Mouse (Mus musculus) lung, embryonic 14.5 days (tissue): ENCODE measurements around the gene Cpt1c. TPM values are rescaled to one million over a fixed set of nuclear protein-coding genes. Genes with fewer than 3 reads are reported as not detected.
A peak's percentile ranks its signal among the peaks of the same experiment; 100 is the strongest.

Source experiments
- ATAC-seq: fragments of 200-750 bp; cut with Nextera tagmentation; 2 replicates; pipeline ENCODE4 v1.8.0; 2017; ENCODE audit warnings: mild to moderate bottlenecking, moderate TSS enrichment, moderate library complexity; ENCODE audit not compliant: insufficient read depth
- DNase-seq: peaks from one replicate; pipeline ENCODE4 v3.0.0-alpha.2; 2015
- H3K27ac ChIP-seq: fragments of 300-500 bp; sonication (generic); 2 replicates; pipeline ENCODE4 v1.5.1; 2014; ENCODE audit warnings: low read depth, mild to moderate bottlenecking, moderate library complexity
- H3K27me3 ChIP-seq: fragments of 300-500 bp; sonication (generic); 2 replicates; pipeline ENCODE4 v1.6.1; 2014; ENCODE audit warnings: low read length, control low read depth; ENCODE audit not compliant: insufficient read depth
- H3K36me3 ChIP-seq: fragments of 300-500 bp; sonication (generic); 2 replicates; pipeline ENCODE4 v1.6.1; 2014; ENCODE audit warnings: control low read depth; ENCODE audit not compliant: insufficient read depth
- H3K4me1 ChIP-seq: fragments of 300-500 bp; sonication (generic); 2 replicates; pipeline ENCODE4 v1.6.1; 2014; ENCODE audit warnings: antibody characterized with exemption, control low read depth; ENCODE audit not compliant: insufficient read depth
- H3K4me2 ChIP-seq: fragments of 300-500 bp; sonication (generic); 2 replicates; pipeline ENCODE4 v1.6.1; 2014; ENCODE audit warnings: mild to moderate bottlenecking
- H3K4me3 ChIP-seq: fragments of 300-500 bp; sonication (generic); 2 replicates; pipeline ENCODE4 v1.5.1; 2014; ENCODE audit warnings: low read depth, low read length
- H3K9ac ChIP-seq: fragments of 300-500 bp; sonication (generic); 2 replicates; pipeline ENCODE4 v1.6.1; 2014
- H3K9me3 ChIP-seq: fragments of 300-500 bp; sonication (generic); 2 replicates; pipeline ENCODE4 v1.6.1; 2016; ENCODE audit warnings: low read depth, low read length, control low read depth
- CTCF ChIP-seq: IDR thresholded peaks from 2 replicates; pipeline ENCODE4 v1.5.1; 2016; ENCODE audit warnings: antibody characterized with exemption, low read depth
- WGBS: fragments of 180-500 bp; shearing (Covaris S2); extraction: QIAGEN DNeasy Blood & Tissue Kit; methylation state at CpG from one replicate; pipeline ENCODE4 v1.1.7; 2014; 5-methylcytosine and 5-hydroxymethylcytosine counted together
- polyA plus RNA-seq: library from polyadenylated mRNA; unstranded; fragments of >200 nt; fragmentation: Nextera tagmentation; extraction: Ambion mirVana; gene quantifications from 2 replicates; pipeline ENCODE4 v1.2.1, GENCODE M21; 2014

The Cpt1c gene
- polyA plus RNA-seq, 1 experiment from 2014 or later = 14.9 TPM

DNA sequence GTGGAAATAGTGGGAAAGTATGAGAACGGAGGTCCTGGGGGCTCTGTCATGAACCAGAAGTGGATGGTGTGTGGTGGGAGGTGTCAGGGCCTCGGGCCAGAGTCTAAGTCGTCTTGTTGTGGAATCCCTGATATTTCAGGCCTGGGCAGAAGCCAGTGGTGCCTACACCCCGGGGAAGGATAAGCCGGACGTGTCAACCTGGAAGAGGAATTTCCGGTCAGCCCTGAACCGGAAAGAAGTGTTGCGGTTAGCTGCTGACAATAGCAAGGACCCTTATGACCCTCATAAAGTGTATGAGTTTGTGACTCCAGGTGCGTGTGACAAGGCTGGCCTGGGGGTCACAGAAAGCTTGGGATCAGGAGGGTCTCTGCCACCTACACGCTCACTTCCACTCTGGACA, 25.1 kb upstream of the Cpt1c start:
- Histone ChIP-seq H3K9ac (no peak overlapping the region), H3K4me3 (peak overlapping the region; percentile 78; the same call in 1 of the 2 replicates), H3K4me1 (peaks cover 11% of the 10 kb centered on the region), H3K27ac (peak overlapping the region; percentile 42; the same call in 1 of the 2 replicates), H3K36me3 (peaks cover 71% of the 10 kb centered on the region), H3K4me2 (peak overlapping the region; percentile 97), H3K27me3 (no peaks in the 10 kb centered on the region), H3K9me3 (no peaks in the 10 kb centered on the region)
- DNase-seq = no peak
- TF ChIP-seq CTCF = no peak
- 59% methylated on average over 11 of the region's 11 CpGs for WGBS
- no peak for ATAC-seq

DNA sequence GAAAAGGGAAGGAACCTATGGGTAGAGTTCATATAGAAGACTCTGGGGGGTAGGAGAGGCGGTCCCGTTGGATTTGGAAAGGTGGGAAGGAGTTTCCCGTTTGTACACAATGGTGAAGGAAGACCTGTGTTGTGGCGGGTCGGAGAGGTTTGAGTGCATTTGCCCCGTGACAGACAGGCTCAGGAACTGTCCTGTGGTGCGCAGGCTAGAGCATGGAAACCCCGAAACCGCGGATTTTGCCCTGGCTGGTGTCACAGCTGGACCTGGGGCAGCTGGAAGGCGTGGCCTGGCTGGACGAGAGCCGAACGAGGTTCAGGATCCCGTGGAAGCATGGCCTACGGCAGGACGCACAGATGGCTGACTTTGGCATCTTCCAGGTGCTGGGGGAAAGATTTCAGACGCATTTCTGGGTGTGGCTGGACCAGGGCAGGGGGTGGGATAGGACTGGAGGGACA, 23.9 kb upstream of the Cpt1c start, which contains the start of gene Bcl2l12:
Gene Bcl2l12, minus strand, starts transcription at position 212 of the 455 bp plus-strand sequence.
- TF ChIP-seq CTCF = no peak
- peak; percentile 1; the same call in 1 of the 2 replicates for ATAC-seq

DNA sequence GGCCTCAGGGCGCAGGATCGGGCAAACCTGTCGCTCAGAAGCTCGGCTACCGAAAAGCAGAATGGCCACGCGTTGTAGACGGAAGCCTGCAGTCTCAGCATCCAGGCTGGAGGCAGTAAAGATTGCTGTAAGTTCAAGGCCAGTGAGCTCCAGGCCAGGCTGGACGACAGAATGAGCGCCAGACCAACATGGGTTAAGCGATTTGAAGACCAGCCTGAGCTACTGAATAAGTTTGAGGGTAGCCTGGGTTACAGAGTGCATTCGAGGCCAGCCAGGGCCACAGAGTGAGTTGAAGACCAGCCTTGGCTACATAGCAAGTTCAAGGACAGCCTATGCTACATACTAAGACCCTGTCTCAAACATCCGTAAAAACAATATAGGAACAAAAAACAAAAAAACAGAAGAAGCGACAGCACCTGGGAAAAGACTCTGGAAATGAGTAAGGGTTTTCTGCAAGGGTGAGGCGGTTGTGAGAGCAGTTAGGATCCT, 23.3 kb upstream of the Cpt1c start:
- ATAC-seq (peak; percentile 2; the same call in 1 of the 2 replicates), DNase-seq (no peak)
- Histone ChIP-seq H3K27ac (peak overlapping the region; percentile 90), H3K9me3 (no peaks in the 10 kb centered on the region), H3K36me3 (peaks cover 71% of the 10 kb centered on the region), H3K4me1 (peaks cover 11% of the 10 kb centered on the region), H3K4me2 (peak overlapping the region; percentile 97), H3K4me3 (peak overlapping the region; percentile 78), H3K27me3 (no peaks in the 10 kb centered on the region), H3K9ac (peak overlapping the region; percentile 75)
- 1% methylated on average over 15 of the region's 15 CpGs for WGBS
- no peak for TF ChIP-seq CTCF

More for the DNA sequence above, 23.9 kb upstream of the Cpt1c start, which contains the start of gene Bcl2l12:
- Histone ChIP-seq H3K9ac (peak within 1 kb of the TSS; percentile 75), H3K9me3 (no peaks in the 10 kb centered on the region), H3K4me1 (peaks cover 11% of the 10 kb centered on the region), H3K4me3 (peak within 1 kb of the TSS; percentile 78), H3K27me3 (no peaks in the 10 kb centered on the region), H3K4me2 (peak within 1 kb of the TSS; percentile 97), H3K36me3 (peaks cover 71% of the 10 kb centered on the region), H3K27ac (peak within 1 kb of the TSS; percentile 90)
- DNase-seq = peak; percentile 64
- WGBS = 2% methylated on average over 18 of the region's 18 CpGs

DNA sequence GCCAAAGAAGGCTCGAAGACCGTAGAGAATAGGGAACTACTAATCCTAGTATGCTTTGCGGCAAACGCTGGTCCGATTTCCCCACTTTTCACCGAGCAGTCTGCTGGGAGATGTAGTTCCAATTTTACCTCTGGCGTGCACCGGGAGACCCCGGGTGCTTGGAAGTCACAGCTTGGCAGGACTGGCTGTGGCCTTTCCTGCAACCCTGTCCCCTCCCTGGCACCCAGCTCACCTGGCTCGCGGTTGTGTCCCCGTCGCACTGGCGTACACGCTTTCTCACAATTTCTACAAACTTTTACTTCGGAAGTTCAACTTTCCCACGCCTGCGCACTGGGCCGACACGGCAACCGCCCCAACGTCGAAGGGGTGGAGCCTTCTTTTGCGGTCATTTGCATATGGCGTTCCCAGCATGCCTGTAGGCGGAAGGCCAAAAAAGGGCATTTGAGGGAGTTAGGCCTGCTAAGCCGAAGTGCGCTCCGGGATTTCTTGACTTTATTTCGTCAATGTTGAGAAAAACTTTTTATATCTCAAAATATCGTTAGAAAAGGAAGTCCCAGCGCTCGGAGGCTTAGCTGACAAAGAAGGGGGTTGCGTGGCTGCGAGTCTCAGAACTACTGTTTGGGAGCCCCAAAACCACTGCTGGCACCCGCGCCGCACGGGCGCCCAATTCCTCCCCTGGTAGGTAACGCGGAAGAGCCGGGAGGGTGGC, 22.7 kb upstream of the Cpt1c start, which contains the start of gene Irf3:
Gene Irf3, plus strand, starts transcription at position 418 of the 709 bp plus-strand sequence.
- peaks cover 71% of the 10 kb centered on the region for H3K36me3 ChIP-seq
- under 1% methylated on average over 43 of the region's 43 CpGs for WGBS

DNA sequence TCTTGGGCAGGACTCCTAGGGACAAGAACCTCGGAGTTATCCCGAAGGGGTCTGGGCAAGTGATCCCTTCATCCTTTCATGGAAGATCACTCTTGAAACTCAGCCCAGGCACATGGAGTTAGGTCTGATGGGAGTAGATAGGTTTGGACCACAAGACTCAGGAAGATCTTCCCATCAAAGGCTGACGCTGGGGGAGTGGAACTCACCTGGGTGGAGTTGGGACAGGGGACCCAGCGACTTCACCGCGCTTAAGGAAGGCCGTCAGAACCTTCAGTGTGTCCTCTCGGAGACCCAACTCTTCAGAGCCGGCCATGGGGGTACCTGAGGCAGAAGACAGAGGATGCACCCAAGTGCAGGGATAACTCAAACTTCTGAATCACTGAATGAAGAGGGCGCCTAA, 22.0 kb upstream of the Cpt1c start:
- Histone ChIP-seq H3K4me3 (peak overlapping the region; percentile 78), H3K9me3 (no peaks in the 10 kb centered on the region), H3K27me3 (no peaks in the 10 kb centered on the region), H3K27ac (peak overlapping the region; percentile 90), H3K4me2 (peak overlapping the region; percentile 97), H3K9ac (peak overlapping the region; percentile 75), H3K36me3 (peaks cover 71% of the 10 kb centered on the region), H3K4me1 (peaks cover 11% of the 10 kb centered on the region)
- 8% methylated on average over 10 of the region's 10 CpGs for WGBS
- ATAC-seq = no peak
- TF ChIP-seq CTCF = no peak
- no peak for DNase-seq

More for the DNA sequence above, 22.7 kb upstream of the Cpt1c start, which contains the start of gene Irf3:
- peaks cover 11% of the 10 kb centered on the region for H3K4me1 ChIP-seq
- peak within 1 kb of the TSS; percentile 90 for H3K27ac ChIP-seq
- no peaks in the 10 kb centered on the region for H3K27me3 ChIP-seq
- TF ChIP-seq CTCF = no peak
- H3K4me2 ChIP-seq = peak within 1 kb of the TSS; percentile 97
- H3K9me3 ChIP-seq = no peaks in the 10 kb centered on the region
- peak within 1 kb of the TSS; percentile 75 for H3K9ac ChIP-seq
- ATAC-seq = peak; percentile 93
- peak within 1 kb of the TSS; percentile 78 for H3K4me3 ChIP-seq
- DNase-seq = peak; percentile 100

DNA sequence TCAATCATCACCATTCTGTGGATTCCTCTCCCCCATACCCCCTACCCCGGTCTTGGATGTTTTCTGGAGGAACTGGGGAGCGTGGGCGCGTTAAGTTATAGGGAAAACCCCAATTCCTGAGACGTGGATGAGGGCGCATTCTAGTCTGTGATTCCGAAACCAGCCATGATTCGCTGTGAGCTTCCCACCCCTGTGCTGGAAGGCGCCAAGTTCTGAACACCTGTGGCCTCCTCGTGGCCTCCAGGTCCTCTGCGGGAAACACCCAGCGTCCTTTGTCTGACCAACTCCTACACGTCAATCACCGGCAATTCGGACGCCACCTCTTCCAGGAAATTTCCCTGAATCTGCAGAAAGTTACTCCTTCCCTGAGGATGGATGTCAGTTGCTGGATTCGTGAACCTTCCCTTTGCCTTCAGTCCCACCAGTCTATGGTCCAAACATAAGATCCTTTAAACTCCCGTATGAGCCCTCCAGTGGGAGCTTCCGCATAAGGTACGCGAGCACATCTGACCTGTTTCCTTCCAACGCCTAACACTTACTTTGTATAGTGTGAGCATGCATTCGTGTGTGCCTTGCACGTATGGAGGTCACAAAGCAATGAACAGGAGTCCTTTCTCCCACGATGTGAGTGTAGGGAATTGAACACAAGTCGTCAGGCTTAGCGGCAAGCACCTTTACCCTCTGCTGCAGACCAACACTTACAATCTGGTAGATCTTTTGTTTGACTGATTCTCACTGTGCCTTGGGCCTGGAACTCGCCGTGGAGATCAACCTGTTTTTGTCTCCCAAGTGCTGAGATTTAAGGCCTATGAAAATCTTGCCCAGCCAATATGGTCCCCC, 12.4 kb upstream of the Cpt1c start:
- DNase-seq (no peak), ATAC-seq (peak; percentile 10)
- Histone ChIP-seq H3K27ac (peak overlapping the region; percentile 85), H3K36me3 (peaks cover 47% of the 10 kb centered on the region), H3K9ac (peak overlapping the region; percentile 59), H3K27me3 (no peaks in the 10 kb centered on the region), H3K4me2 (peak overlapping the region; percentile 61), H3K4me1 (peaks cover 8% of the 10 kb centered on the region; the same call in 1 of the 2 replicates), H3K9me3 (no peaks in the 10 kb centered on the region), H3K4me3 (peak overlapping the region; percentile 97)
- WGBS = under 1% methylated on average over 29 of the region's 29 CpGs
- TF ChIP-seq CTCF = no peak
